Mouse (Mus musculus): ENCODE results near the gene Ncapd3. TPM values are rescaled to one million over a fixed set of nuclear protein-coding genes. Genes with fewer than 3 reads are reported as not detected.

The Ncapd3 gene
- polyA plus RNA-seq, 1 experiment from 2014 or later = 22.2 TPM

DNA sequence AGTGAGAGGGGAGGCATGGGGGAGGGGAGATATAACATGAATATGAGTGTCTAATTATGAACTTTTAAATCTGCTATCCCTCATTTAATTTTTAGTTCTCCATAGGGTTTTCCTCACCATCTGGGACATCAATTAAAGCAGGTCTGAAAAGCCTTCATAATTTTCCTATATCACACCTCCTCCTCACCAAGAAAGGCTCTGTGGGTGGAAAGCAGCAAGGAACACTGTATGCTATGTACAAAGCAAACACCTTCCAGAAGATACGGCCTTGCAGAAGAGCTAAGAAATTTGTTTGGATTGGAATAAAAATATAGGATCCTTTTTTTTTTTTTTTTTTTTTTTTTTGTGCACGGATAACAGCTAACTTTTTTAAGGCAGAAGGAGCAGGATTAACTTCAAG lies 94.0 kb downstream of the Ncapd3 start:
- no peak for ATAC-seq (ENCODE audit: insufficient number of reproducible peaks, insufficient read depth, low FRiP score, low read depth)
- H3K4me2 ChIP-seq (ENCODE audit: low read length) = no peak overlapping the region
- H3K36me3 ChIP-seq (ENCODE audit: control insufficient read depth, insufficient read depth, low read length) = no peaks in the 10 kb centered on the region
- no peaks in the 10 kb centered on the region for H3K27me3 ChIP-seq (ENCODE audit: control insufficient read depth, insufficient read depth, low read length)
- H3K9me3 ChIP-seq (ENCODE audit: control insufficient read depth, low read length) = no peaks in the 10 kb centered on the region
- peaks cover 3 to 9% of the 10 kb centered on the region in 2 experiments; a peak in 2 of 4 replicates for H3K4me1 ChIP-seq (ENCODE audit: control insufficient read depth in 2 of 2, insufficient read depth in 2 of 2, low read length in 2 of 2)
- H3K4me3 ChIP-seq (ENCODE audit: control insufficient read depth in 1 of 2, insufficient read depth in 1 of 2, low read depth in 1 of 2, low read length in 2 of 2) = no peak overlapping the region
- no peak overlapping the region for H3K27ac ChIP-seq (replicated peaks in 1 of 2; ENCODE audit: control insufficient read depth in 1 of 2, insufficient read depth in 1 of 2, low read depth in 2 of 2, low read length in 2 of 2)
- 58% methylated on average over 2 of the region's 2 CpGs for WGBS
- H3K9ac ChIP-seq (ENCODE audit: low read length) = no peak overlapping the region

DNA sequence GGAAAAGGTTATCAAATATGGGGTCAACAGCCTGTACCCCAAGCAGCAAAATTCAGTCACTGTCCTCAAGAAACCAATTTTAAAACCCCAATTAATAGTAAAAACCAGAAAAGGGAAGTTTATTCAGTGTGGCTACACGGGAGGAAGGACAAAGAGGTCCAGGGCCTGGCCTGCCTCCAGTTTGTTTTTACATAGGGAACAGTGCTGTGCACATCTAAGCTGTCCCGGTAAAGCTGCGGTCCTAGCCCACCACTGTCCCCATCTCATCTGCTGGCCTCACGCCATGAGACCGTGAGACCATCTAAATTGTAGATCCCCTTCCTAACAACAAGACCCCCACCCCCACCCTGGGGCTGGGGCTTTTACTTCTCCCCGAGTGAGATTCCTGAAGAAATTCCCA lies 95.5 kb downstream of the Ncapd3 start:
- Histone ChIP-seq H3K4me1 (ENCODE audit: control insufficient read depth in 2 of 2, insufficient read depth in 2 of 2, low read length in 2 of 2) (peaks cover 3 to 9% of the 10 kb centered on the region in 2 experiments; a peak in 2 of 4 replicates), H3K9ac (ENCODE audit: low read length) (no peak overlapping the region), H3K9me3 (ENCODE audit: control insufficient read depth, low read length) (no peaks in the 10 kb centered on the region), H3K36me3 (ENCODE audit: control insufficient read depth, insufficient read depth, low read length) (no peaks in the 10 kb centered on the region), H3K4me2 (ENCODE audit: low read length) (no peak overlapping the region), H3K4me3 (ENCODE audit: control insufficient read depth in 1 of 2, insufficient read depth in 1 of 2, low read depth in 1 of 2, low read length in 2 of 2) (no peak overlapping the region), H3K27me3 (ENCODE audit: control insufficient read depth, insufficient read depth, low read length) (no peaks in the 10 kb centered on the region), H3K27ac (replicated peaks in 1 of 2; ENCODE audit: control insufficient read depth in 1 of 2, insufficient read depth in 1 of 2, low read depth in 2 of 2, low read length in 2 of 2) (no peak overlapping the region)
- no peak for ATAC-seq (ENCODE audit: insufficient number of reproducible peaks, insufficient read depth, low FRiP score, low read depth)
- WGBS = 56% methylated on average over 6 of the region's 6 CpGs

DNA sequence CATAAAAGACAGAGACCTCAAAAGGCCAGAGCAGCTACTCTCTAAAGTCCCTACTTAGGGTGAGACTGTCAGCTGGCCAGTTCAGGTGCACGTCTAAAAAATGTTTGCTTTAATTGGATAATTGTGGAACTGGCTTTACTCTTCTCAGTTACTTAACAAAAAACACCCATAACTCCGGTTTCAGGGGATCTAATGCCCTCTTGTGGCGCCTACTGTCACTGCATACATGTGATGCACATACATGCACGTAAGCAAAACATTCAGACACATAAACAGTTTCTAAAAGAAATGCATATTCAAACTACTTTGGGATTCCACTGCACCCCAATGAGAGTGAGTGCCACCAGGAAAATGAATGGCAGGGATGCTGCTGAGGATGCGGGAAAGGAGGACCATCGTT lies 96.6 kb downstream of the Ncapd3 start:
- no peaks in the 10 kb centered on the region for H3K27me3 ChIP-seq (ENCODE audit: control insufficient read depth, insufficient read depth, low read length)
- peaks cover 3 to 9% of the 10 kb centered on the region in 2 experiments; a peak in 2 of 4 replicates for H3K4me1 ChIP-seq (ENCODE audit: control insufficient read depth in 2 of 2, insufficient read depth in 2 of 2, low read length in 2 of 2)
- no peak for ATAC-seq (ENCODE audit: insufficient number of reproducible peaks, insufficient read depth, low FRiP score, low read depth)
- H3K4me3 ChIP-seq (ENCODE audit: control insufficient read depth in 1 of 2, insufficient read depth in 1 of 2, low read depth in 1 of 2, low read length in 2 of 2) = no peak overlapping the region
- H3K4me2 ChIP-seq (ENCODE audit: low read length) = no peak overlapping the region
- no peaks in the 10 kb centered on the region for H3K36me3 ChIP-seq (ENCODE audit: control insufficient read depth, insufficient read depth, low read length)
- H3K9ac ChIP-seq (ENCODE audit: low read length) = no peak overlapping the region
- WGBS = 94% methylated on average over 6 of the region's 6 CpGs
- H3K9me3 ChIP-seq (ENCODE audit: control insufficient read depth, low read length) = no peaks in the 10 kb centered on the region
- no peak overlapping the region for H3K27ac ChIP-seq (replicated peaks in 1 of 2; ENCODE audit: control insufficient read depth in 1 of 2, insufficient read depth in 1 of 2, low read depth in 2 of 2, low read length in 2 of 2)

DNA sequence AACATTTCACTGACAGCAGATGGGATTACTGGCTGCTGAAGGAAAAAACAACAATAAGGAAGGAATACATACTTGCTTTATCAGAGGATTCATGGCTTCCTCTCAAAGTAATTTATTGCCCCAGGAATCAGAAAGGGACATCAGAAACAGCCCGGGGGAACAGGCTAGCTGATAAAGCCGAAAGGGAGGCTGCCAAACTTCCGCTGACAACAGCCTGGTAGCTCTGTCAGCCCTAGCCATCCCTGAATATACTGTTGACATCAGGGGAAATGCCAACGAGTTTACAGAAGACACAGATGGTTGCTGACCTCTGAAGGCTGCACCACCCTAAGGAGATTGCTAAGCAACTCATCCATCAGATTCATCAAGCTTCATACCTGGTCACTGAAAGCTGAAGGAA lies 98.7 kb downstream of the Ncapd3 start:
- no peak overlapping the region for H3K4me3 ChIP-seq (ENCODE audit: control insufficient read depth in 1 of 2, insufficient read depth in 1 of 2, low read depth in 1 of 2, low read length in 2 of 2)
- H3K36me3 ChIP-seq (ENCODE audit: control insufficient read depth, insufficient read depth, low read length) = no peaks in the 10 kb centered on the region; the same call in 1 of the 2 replicates
- peaks cover 3 to 9% of the 10 kb centered on the region in 2 experiments; a peak in 2 of 4 replicates for H3K4me1 ChIP-seq (ENCODE audit: control insufficient read depth in 2 of 2, insufficient read depth in 2 of 2, low read length in 2 of 2)
- H3K27ac ChIP-seq (replicated peaks in 1 of 2; ENCODE audit: control insufficient read depth in 1 of 2, insufficient read depth in 1 of 2, low read depth in 2 of 2, low read length in 2 of 2) = no peak overlapping the region
- WGBS = 31% methylated on average over 4 of the region's 4 CpGs
- no peaks in the 10 kb centered on the region for H3K27me3 ChIP-seq (ENCODE audit: control insufficient read depth, insufficient read depth, low read length)
- H3K4me2 ChIP-seq (ENCODE audit: low read length) = no peak overlapping the region
- no peak for ATAC-seq (ENCODE audit: insufficient number of reproducible peaks, insufficient read depth, low FRiP score, low read depth)
- H3K9ac ChIP-seq (ENCODE audit: low read length) = no peak overlapping the region
- no peaks in the 10 kb centered on the region for H3K9me3 ChIP-seq (ENCODE audit: control insufficient read depth, low read length)

DNA sequence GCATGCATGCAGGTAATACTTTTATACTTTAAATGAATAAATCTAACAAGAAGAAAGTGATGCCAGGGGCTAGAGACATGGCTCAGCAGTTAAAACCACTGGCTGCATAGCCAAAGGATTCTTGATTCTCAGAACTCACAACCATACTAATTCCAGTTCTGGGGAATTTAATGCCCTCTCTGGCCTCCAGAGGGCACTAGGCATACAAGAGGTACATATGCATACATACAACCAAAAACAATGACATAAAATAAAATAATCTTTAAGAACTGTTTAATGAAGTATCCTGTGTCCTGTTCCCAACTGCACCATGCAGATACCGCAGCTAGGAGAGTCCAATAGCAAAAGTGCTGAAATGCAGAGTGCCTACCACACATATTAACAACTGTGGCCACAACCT lies 104.4 kb downstream of the Ncapd3 start:
- 51% methylated on average over 1 of the region's 1 CpGs for WGBS
- Histone ChIP-seq H3K27ac (replicated peaks in 1 of 2; ENCODE audit: control insufficient read depth in 1 of 2, insufficient read depth in 1 of 2, low read depth in 2 of 2, low read length in 2 of 2) (no peak overlapping the region), H3K9ac (ENCODE audit: low read length) (no peak overlapping the region), H3K36me3 (ENCODE audit: control insufficient read depth, insufficient read depth, low read length) (no peaks in the 10 kb centered on the region; the same call in 1 of the 2 replicates), H3K4me1 (ENCODE audit: control insufficient read depth in 2 of 2, insufficient read depth in 2 of 2, low read length in 2 of 2) (peaks cover 0 to 6% of the 10 kb centered on the region in 2 experiments; a peak in 1 of 4 replicates), H3K9me3 (ENCODE audit: control insufficient read depth, low read length) (no peaks in the 10 kb centered on the region), H3K4me3 (ENCODE audit: control insufficient read depth in 1 of 2, insufficient read depth in 1 of 2, low read depth in 1 of 2, low read length in 2 of 2) (no peak overlapping the region), H3K27me3 (ENCODE audit: control insufficient read depth, insufficient read depth, low read length) (no peaks in the 10 kb centered on the region), H3K4me2 (ENCODE audit: low read length) (no peak overlapping the region)
- ATAC-seq (ENCODE audit: insufficient number of reproducible peaks, insufficient read depth, low FRiP score, low read depth) = no peak

DNA sequence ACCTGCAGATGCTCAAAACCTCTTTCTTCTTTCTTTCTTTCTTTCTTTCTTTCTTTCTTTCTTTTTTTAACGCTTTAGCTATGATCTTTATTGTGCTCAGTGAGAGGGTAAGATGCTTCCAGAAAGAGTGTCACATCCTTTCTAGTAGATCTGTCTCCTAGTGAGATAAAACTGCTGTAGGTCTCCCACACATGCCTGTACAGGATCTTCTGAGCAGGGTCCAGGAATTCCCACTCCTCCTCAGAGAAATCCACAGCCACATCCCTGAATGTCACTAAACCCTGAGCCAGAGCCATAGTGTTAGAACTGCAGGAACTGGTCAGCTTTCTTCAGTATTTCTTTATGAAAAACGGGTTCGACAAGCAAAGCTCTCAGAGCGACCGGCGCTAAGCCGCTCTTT lies 105.4 kb downstream of the Ncapd3 start:
- Histone ChIP-seq H3K27ac (replicated peaks in 1 of 2; ENCODE audit: control insufficient read depth in 1 of 2, insufficient read depth in 1 of 2, low read depth in 2 of 2, low read length in 2 of 2) (no peak overlapping the region), H3K36me3 (ENCODE audit: control insufficient read depth, insufficient read depth, low read length) (no peaks in the 10 kb centered on the region; the same call in 1 of the 2 replicates), H3K4me2 (ENCODE audit: low read length) (no peak overlapping the region), H3K9me3 (ENCODE audit: control insufficient read depth, low read length) (no peaks in the 10 kb centered on the region), H3K4me3 (ENCODE audit: control insufficient read depth in 1 of 2, insufficient read depth in 1 of 2, low read depth in 1 of 2, low read length in 2 of 2) (no peak overlapping the region), H3K4me1 (ENCODE audit: control insufficient read depth in 2 of 2, insufficient read depth in 2 of 2, low read length in 2 of 2) (peaks cover 0 to 9% of the 10 kb centered on the region in 2 experiments; a peak in 2 of 4 replicates), H3K9ac (ENCODE audit: low read length) (no peak overlapping the region), H3K27me3 (ENCODE audit: control insufficient read depth, insufficient read depth, low read length) (no peaks in the 10 kb centered on the region)
- no peak for ATAC-seq (ENCODE audit: insufficient number of reproducible peaks, insufficient read depth, low FRiP score, low read depth)
- WGBS = 86% methylated on average over 7 of the region's 7 CpGs

DNA sequence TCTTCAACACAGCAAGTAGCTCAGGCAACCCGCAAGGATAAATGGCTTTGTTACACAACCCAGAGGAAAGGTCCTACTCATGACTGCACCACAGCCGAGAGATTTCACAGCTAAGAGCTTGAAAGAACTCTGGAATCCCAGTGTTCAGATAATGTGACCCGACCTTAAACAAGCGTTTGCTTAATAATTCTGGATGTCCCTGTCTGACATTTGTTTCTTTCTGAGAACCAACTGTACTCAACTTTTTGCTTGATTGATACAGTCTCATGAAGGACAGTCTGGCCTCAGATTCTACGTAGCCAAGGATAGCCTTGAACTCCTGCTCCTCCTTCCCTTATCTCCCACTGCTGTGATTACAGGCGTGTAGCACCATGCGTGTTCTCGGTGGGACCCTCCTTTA lies 106.7 kb downstream of the Ncapd3 start:
- Histone ChIP-seq H3K9ac (ENCODE audit: low read length) (no peak overlapping the region), H3K4me2 (ENCODE audit: low read length) (no peak overlapping the region), H3K36me3 (ENCODE audit: control insufficient read depth, insufficient read depth, low read length) (no peaks in the 10 kb centered on the region; the same call in 1 of the 2 replicates), H3K4me1 (ENCODE audit: control insufficient read depth in 2 of 2, insufficient read depth in 2 of 2, low read length in 2 of 2) (peaks cover 6 to 20% of the 10 kb centered on the region in 2 experiments), H3K4me3 (ENCODE audit: control insufficient read depth in 1 of 2, insufficient read depth in 1 of 2, low read depth in 1 of 2, low read length in 2 of 2) (no peak overlapping the region), H3K9me3 (ENCODE audit: control insufficient read depth, low read length) (no peaks in the 10 kb centered on the region), H3K27ac (replicated peaks in 1 of 2; ENCODE audit: control insufficient read depth in 1 of 2, insufficient read depth in 1 of 2, low read depth in 2 of 2, low read length in 2 of 2) (no peak overlapping the region), H3K27me3 (ENCODE audit: control insufficient read depth, insufficient read depth, low read length) (no peaks in the 10 kb centered on the region)
- ATAC-seq (ENCODE audit: insufficient number of reproducible peaks, insufficient read depth, low FRiP score, low read depth) = no peak
- WGBS = 56% methylated on average over 8 of the region's 8 CpGs

DNA sequence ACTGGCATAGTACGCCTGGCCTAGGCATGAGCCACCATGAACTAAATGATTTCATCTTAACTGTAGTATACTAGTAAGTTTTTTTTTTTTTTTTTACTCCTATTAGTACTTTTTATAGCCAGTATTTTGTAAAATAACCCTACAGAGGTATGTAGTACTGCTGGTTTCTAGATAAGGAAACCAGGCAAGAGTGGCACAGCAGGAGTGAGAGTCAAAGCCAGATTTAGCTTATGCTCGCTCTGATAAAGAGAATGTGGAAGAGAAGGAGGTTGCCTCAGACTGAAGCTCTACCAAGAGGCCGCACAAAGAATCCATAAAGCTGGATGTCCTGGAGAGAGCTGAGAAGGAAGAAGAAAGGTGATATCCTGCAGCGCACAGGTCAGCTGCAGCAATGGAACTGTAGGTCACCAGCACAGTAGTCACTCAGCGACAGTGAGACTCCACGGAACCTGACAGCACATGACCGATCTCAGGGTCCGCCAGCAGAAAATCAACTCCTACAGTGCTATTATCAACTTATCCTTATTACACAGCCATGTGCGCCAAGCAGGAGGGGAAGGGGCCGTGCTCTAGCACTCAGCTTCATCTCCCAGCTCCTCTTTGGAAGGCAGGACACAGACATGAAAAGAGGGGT lies 110.6 kb downstream of the Ncapd3 start:
- Histone ChIP-seq H3K4me2 (ENCODE audit: low read length) (peak overlapping the region; percentile 29), H3K4me3 (ENCODE audit: control insufficient read depth in 1 of 2, insufficient read depth in 1 of 2, low read depth in 1 of 2, low read length in 2 of 2) (no peak overlapping the region), H3K9me3 (ENCODE audit: control insufficient read depth, low read length) (no peaks in the 10 kb centered on the region), H3K27me3 (ENCODE audit: control insufficient read depth, insufficient read depth, low read length) (no peaks in the 10 kb centered on the region), H3K4me1 (ENCODE audit: control insufficient read depth in 2 of 2, insufficient read depth in 2 of 2, low read length in 2 of 2) (peaks cover 8 to 29% of the 10 kb centered on the region in 2 experiments), H3K9ac (ENCODE audit: low read length) (no peak overlapping the region), H3K27ac (replicated peaks in 1 of 2; ENCODE audit: control insufficient read depth in 1 of 2, insufficient read depth in 1 of 2, low read depth in 2 of 2, low read length in 2 of 2) (peak overlapping the region; percentile 86 to 93), H3K36me3 (ENCODE audit: control insufficient read depth, insufficient read depth, low read length) (peaks cover 6% of the 10 kb centered on the region; the same call in 1 of the 2 replicates)
- 65% methylated on average over 10 of the region's 10 CpGs for WGBS
- ATAC-seq (ENCODE audit: insufficient number of reproducible peaks, insufficient read depth, low FRiP score, low read depth) = peak; percentile 46; the same call in 1 of the 2 replicates
